Mouse (Mus musculus): Measurements from ENCODE around the gene Zc3h12d.

DNA sequence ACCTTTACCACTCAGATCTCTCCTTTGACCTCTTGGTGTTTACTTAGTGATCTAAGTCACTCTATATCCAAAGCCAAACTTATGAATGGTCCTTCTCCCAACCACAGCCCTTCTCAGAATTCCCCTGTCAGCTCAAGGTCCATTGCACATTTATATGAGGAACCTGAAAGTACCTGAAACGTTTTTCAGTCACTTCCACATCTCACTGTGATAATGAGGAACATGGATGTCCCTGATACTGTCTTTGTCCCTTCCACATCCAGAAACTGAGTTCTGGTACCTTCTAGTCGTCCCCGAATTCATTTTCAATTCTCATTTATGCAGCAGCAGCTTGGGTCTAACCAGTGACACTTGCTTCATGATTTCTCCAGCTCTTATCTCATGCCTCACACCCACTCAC is 19.6 kb downstream of the Zc3h12d start:
- TF ChIP-seq CTCF (IDR thresholded peaks at IDR 0.05; ENCODE audit: low read depth) (no peak), EP300 (IDR thresholded peaks at IDR 0.05; ENCODE audit: low read depth) (no peak)

Data from liver, postnatal 0 days (tissue).